Mouse (Mus musculus) small intestine, adult 2 months (tissue): Measurements from ENCODE around the gene Magel2. TPM values are rescaled to one million over a fixed set of nuclear protein-coding genes. Genes with fewer than 3 reads are reported as not detected.

Experiments used
- H3K27ac ChIP-seq: fragments of 200-500 bp; 2 replicates; pipeline ENCODE4 v1.5.1; 2012; ENCODE audit warnings: low read depth, low read length, control low read depth, inconsistent platforms; ENCODE audit not compliant: insufficient read depth
- H3K27me3 ChIP-seq: fragments of 200-500 bp; 2 replicates; pipeline ENCODE4 v1.6.1; 2012; ENCODE audit warnings: mild to moderate bottlenecking, moderate library complexity, low read length, inconsistent platforms; ENCODE audit not compliant: control insufficient read depth, insufficient read depth
- H3K36me3 ChIP-seq: fragments of 200-500 bp; 2 replicates; pipeline ENCODE4 v1.6.1; 2012; ENCODE audit warnings: mild to moderate bottlenecking, low read length, control low read depth, inconsistent platforms; ENCODE audit not compliant: control insufficient read depth, insufficient read depth
- H3K4me1 ChIP-seq: fragments of 200-500 bp; 2 replicates; pipeline ENCODE4 v1.6.1; 2012; ENCODE audit warnings: low read length, inconsistent platforms, mixed read lengths; ENCODE audit not compliant: control insufficient read depth, insufficient read depth, insufficient read length
- H3K4me3 ChIP-seq: fragments of 200-500 bp; 2 replicates; pipeline ENCODE4 v1.5.1; 2012; ENCODE audit warnings: low read depth, mild to moderate bottlenecking, control low read depth, inconsistent platforms, low read length, moderate library complexity
- CTCF ChIP-seq: fragments of 200-500 bp; IDR thresholded peaks from 2 replicates; pipeline ENCODE4 v1.5.1; 2012; ENCODE audit warnings: low read depth, mild to moderate bottlenecking, control low read depth, inconsistent platforms, low read length, moderate library complexity, mixed read lengths; ENCODE audit not compliant: insufficient replicate concordance, insufficient read length; ENCODE audit errors: extremely low read depth
- POLR2A ChIP-seq: fragments of 200-500 bp; IDR thresholded peaks from 2 replicates; pipeline ENCODE4 v1.6.1; 2012; ENCODE audit warnings: low read depth, mild to moderate bottlenecking, control low read depth, inconsistent platforms, low read length, moderate library complexity
- WGBS: fragments of 180-500 bp; shearing (Covaris S2); methylation state at CpG from one replicate; pipeline ENCODE4 v1.1.7; 2018; 5-methylcytosine and 5-hydroxymethylcytosine counted together
- polyA plus RNA-seq: library from polyadenylated mRNA; depleted of rRNA; stranded (reverse); fragments of >200 nt; gene quantifications from 2 replicates; pipeline ENCODE4 v1.2.3, GENCODE M21; 2012; rRNA removed

Gene Magel2
- polyA plus RNA-seq, 1 experiment: not detected

- no peak overlapping the region for H3K27ac ChIP-seq
- no peaks in the 10 kb centered on the region for H3K36me3 ChIP-seq
- 72% methylated on average over 6 of the region's 6 CpGs for WGBS
- no peaks in the 10 kb centered on the region; the same call in 1 of the 2 replicates for H3K4me1 ChIP-seq
- no peak for TF ChIP-seq POLR2A
- no peak for TF ChIP-seq CTCF
- H3K4me3 ChIP-seq: no peak overlapping the region
- no peaks in the 10 kb centered on the region for H3K27me3 ChIP-seq
Observed at GRCm38 (mm10) chr7:62420566-62420965, 43.8 kb downstream of the Magel2 start.

- no peaks in the 10 kb centered on the region for H3K27me3 ChIP-seq
- no peak overlapping the region for H3K4me3 ChIP-seq
- 51% methylated on average over 4 of the region's 4 CpGs for WGBS
- no peak overlapping the region for H3K27ac ChIP-seq
- H3K4me1 ChIP-seq: no peaks in the 10 kb centered on the region; the same call in 1 of the 2 replicates
- no peak for TF ChIP-seq CTCF
- no peak for TF ChIP-seq POLR2A
- no peaks in the 10 kb centered on the region for H3K36me3 ChIP-seq
Observed at GRCm38 (mm10) chr7:62423210-62423609, 46.4 kb downstream of the Magel2 start.

DNA sequence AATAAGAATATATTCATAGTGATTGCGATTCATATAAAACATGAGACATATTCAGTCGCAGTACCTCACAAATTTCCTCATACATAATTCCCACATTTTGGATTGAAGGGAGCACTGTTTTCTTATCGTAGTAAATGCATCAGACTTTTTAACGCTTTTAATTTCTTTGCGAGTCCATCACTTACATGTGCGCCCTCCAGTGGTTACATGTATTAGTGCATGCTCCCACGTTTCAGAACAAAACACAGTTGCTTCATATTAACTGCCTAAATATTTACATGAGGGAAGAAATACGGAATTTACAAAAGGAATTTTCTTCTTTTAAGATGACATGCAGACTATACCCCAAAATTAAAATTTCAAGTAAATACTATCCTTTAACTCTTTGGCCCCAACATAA lies 51.5 kb downstream of the Magel2 start:
- H3K27ac ChIP-seq: no peak overlapping the region
- H3K4me1 ChIP-seq: no peaks in the 10 kb centered on the region
- no peaks in the 10 kb centered on the region for H3K36me3 ChIP-seq
- H3K4me3 ChIP-seq: no peak overlapping the region
- TF ChIP-seq CTCF (no peak), POLR2A (no peak)
- 24% methylated on average over 8 of the region's 8 CpGs for WGBS
- no peaks in the 10 kb centered on the region for H3K27me3 ChIP-seq

Other genes with a start within 250 kb of the Magel2 start
- 1.8 and 2.1 TPM in 2 replicates for gene Ndn, start 30.4 kb upstream of the Magel2 start, polyA plus RNA-seq
- 0.06 and 0.24 TPM in 2 replicates for gene Mkrn3, start 43.1 kb downstream of the Magel2 start, polyA plus RNA-seq
- 0.17 and 0.47 TPM in 2 replicates for gene Peg12, start 87.5 kb downstream of the Magel2 start, polyA plus RNA-seq